Mouse (Mus musculus) embryonic facial prominence, embryonic 10.5 days (tissue): ENCODE results near the gene Dnajc16. TPM values are rescaled to one million over a fixed set of nuclear protein-coding genes. Genes with fewer than 3 reads are reported as not detected.

Experiments used
- DNase-seq: peaks from one replicate; pipeline ENCODE4 v3.0.0-alpha.2; 2017; ENCODE audit warnings: low spot score
- H3K27ac ChIP-seq: fragments of 300-500 bp; sonication (generic); replicated peaks from 2 replicates; pipeline ENCODE4 v1.5.1; 2016; ENCODE audit warnings: mild to moderate bottlenecking
- H3K27me3 ChIP-seq: fragments of 300-500 bp; sonication (generic); replicated peaks from 2 replicates; pipeline ENCODE4 v1.6.1; 2016; ENCODE audit warnings: low read depth, mild to moderate bottlenecking; ENCODE audit not compliant: poor library complexity, severe bottlenecking
- H3K36me3 ChIP-seq: fragments of 300-500 bp; sonication (generic); replicated peaks from 2 replicates; pipeline ENCODE4 v1.6.1; 2016; ENCODE audit warnings: mild to moderate bottlenecking, moderate library complexity
- H3K4me1 ChIP-seq: fragments of 300-500 bp; sonication (generic); 2 replicates; pipeline ENCODE4 v1.6.1; 2016
- H3K4me3 ChIP-seq: fragments of 300-500 bp; sonication (generic); 2 replicates; pipeline ENCODE4 v1.5.1; 2016; ENCODE audit warnings: mild to moderate bottlenecking, moderate library complexity
- H3K9me3 ChIP-seq: fragments of 300-500 bp; sonication (generic); 2 replicates; pipeline ENCODE4 v1.6.1; 2016; ENCODE audit warnings: mild to moderate bottlenecking
- WGBS: fragments of 180-500 bp; shearing (Covaris S2); methylation state at CpG from one replicate; pipeline ENCODE4 v1.1.7; 2016; 5-methylcytosine and 5-hydroxymethylcytosine counted together
- polyA plus RNA-seq: library from polyadenylated mRNA; unstranded; fragments of >200 nt; fragmentation: Nextera tagmentation; extraction: Ambion mirVana; gene quantifications from 2 replicates; pipeline ENCODE4 v1.2.1, GENCODE M21; 2016

Gene Dnajc16
- polyA plus RNA-seq, result 4.0 and 4.8 TPM in 2 replicates

GRCm38 (mm10) chr4:141790524-141790990 lies at the start of gene Dnajc16:
Gene Dnajc16 (minus strand): TSS chr4:141790931.
- Histone ChIP-seq H3K9me3 (no peaks in the 10 kb centered on the region), H3K36me3 (peaks cover 25% of the 10 kb centered on the region), H3K27ac (peak within 1 kb of the TSS; percentile 92), H3K4me1 (peaks cover 32% of the 10 kb centered on the region), H3K4me3 (peak within 1 kb of the TSS; percentile 89), H3K27me3 (no peaks in the 10 kb centered on the region)
- DNase-seq, result peak; percentile 98
- under 1% methylated on average over 42 of the region's 42 CpGs for WGBS

- Histone ChIP-seq H3K4me3 (no peak overlapping the region), H3K4me1 (no peaks in the 10 kb centered on the region), H3K36me3 (no peaks in the 10 kb centered on the region), H3K27me3 (no peaks in the 10 kb centered on the region), H3K9me3 (no peaks in the 10 kb centered on the region), H3K27ac (no peak overlapping the region)
- DNase-seq, result no peak
- 74% methylated on average over 5 of the region's 5 CpGs for WGBS
These were observed 43.9 kb upstream of the Dnajc16 start for GRCm38 (mm10) chr4:141834536-141835095.

- no peaks in the 10 kb centered on the region for H3K4me1 ChIP-seq
- H3K4me3 ChIP-seq, result no peak overlapping the region
- WGBS, result 49% methylated on average over 1 of the region's 1 CpGs
- H3K36me3 ChIP-seq, result no peaks in the 10 kb centered on the region
- H3K27ac ChIP-seq, result no peak overlapping the region; the same call in 1 of the 2 replicates
- no peak for DNase-seq
- no peaks in the 10 kb centered on the region for H3K27me3 ChIP-seq
- no peaks in the 10 kb centered on the region for H3K9me3 ChIP-seq
These were observed 43.2 kb upstream of the Dnajc16 start for GRCm38 (mm10) chr4:141833911-141834310.

- Histone ChIP-seq H3K27ac (no peak overlapping the region), H3K36me3 (no peaks in the 10 kb centered on the region)
- WGBS, result 77% methylated on average over 7 of the region's 7 CpGs
These were observed 40.6 kb upstream of the Dnajc16 start for GRCm38 (mm10) chr4:141831361-141831760.

GRCm38 (mm10) chr4:141830381-141830780 lies 39.6 kb upstream of the Dnajc16 start:
- DNase-seq, result no peak
- Histone ChIP-seq H3K27me3 (no peaks in the 10 kb centered on the region), H3K4me3 (no peak overlapping the region), H3K9me3 (no peaks in the 10 kb centered on the region), H3K36me3 (no peaks in the 10 kb centered on the region), H3K4me1 (no peaks in the 10 kb centered on the region), H3K27ac (no peak overlapping the region)
- 61% methylated on average over 11 of the region's 11 CpGs for WGBS

More at GRCm38 (mm10) chr4:141831361-141831760, 40.6 kb upstream of the Dnajc16 start:
- no peak for DNase-seq
- H3K4me3 ChIP-seq, result no peak overlapping the region
- no peaks in the 10 kb centered on the region for H3K9me3 ChIP-seq
- no peaks in the 10 kb centered on the region for H3K27me3 ChIP-seq
- H3K4me1 ChIP-seq, result no peaks in the 10 kb centered on the region

GRCm38 (mm10) chr4:141828177-141828576 lies 37.4 kb upstream of the Dnajc16 start:
- WGBS, result 70% methylated on average over 4 of the region's 4 CpGs
- Histone ChIP-seq H3K27ac (no peak overlapping the region), H3K36me3 (no peaks in the 10 kb centered on the region), H3K4me1 (no peaks in the 10 kb centered on the region), H3K4me3 (no peak overlapping the region), H3K9me3 (no peaks in the 10 kb centered on the region), H3K27me3 (no peaks in the 10 kb centered on the region)
- no peak for DNase-seq

- no peak overlapping the region for H3K27ac ChIP-seq
- no peaks in the 10 kb centered on the region for H3K36me3 ChIP-seq
- peaks cover 4% of the 10 kb centered on the region; the same call in 1 of the 2 replicates for H3K4me1 ChIP-seq
- no peak for DNase-seq
- no peak overlapping the region for H3K4me3 ChIP-seq
- H3K27me3 ChIP-seq, result no peaks in the 10 kb centered on the region
- H3K9me3 ChIP-seq, result no peaks in the 10 kb centered on the region
- 82% methylated on average over 2 of the region's 2 CpGs for WGBS
These were observed 36.7 kb upstream of the Dnajc16 start for GRCm38 (mm10) chr4:141827401-141827800.

- WGBS, result 70% methylated on average over 5 of the region's 5 CpGs
- H3K27ac ChIP-seq, result no peak within 1 kb of the TSS
- no peaks in the 10 kb centered on the region for H3K27me3 ChIP-seq
- H3K4me3 ChIP-seq, result no peak within 1 kb of the TSS
- no peaks in the 10 kb centered on the region for H3K9me3 ChIP-seq
- H3K4me1 ChIP-seq, result peaks cover 11% of the 10 kb centered on the region; the same call in 1 of the 2 replicates
- DNase-seq, result no peak
- H3K36me3 ChIP-seq, result no peaks in the 10 kb centered on the region
These were observed 35.3 kb upstream of the Dnajc16 start, which contains the start of gene Cela2a for GRCm38 (mm10) chr4:141826060-141826459. Gene Cela2a (minus strand): TSS chr4:141826160.

GRCm38 (mm10) chr4:141822979-141823378 lies 32.2 kb upstream of the Dnajc16 start:
- Histone ChIP-seq H3K4me3 (no peak overlapping the region), H3K4me1 (peaks cover 11% of the 10 kb centered on the region; the same call in 1 of the 2 replicates), H3K36me3 (no peaks in the 10 kb centered on the region), H3K27ac (no peak overlapping the region), H3K9me3 (no peaks in the 10 kb centered on the region), H3K27me3 (no peaks in the 10 kb centered on the region)
- DNase-seq, result peak; percentile 36
- 65% methylated on average over 3 of the region's 3 CpGs for WGBS

- Histone ChIP-seq H3K4me1 (peaks cover 19% of the 10 kb centered on the region), H3K36me3 (no peaks in the 10 kb centered on the region), H3K4me3 (no peak overlapping the region), H3K9me3 (no peaks in the 10 kb centered on the region), H3K27ac (no peak overlapping the region), H3K27me3 (no peaks in the 10 kb centered on the region)
- 74% methylated on average over 10 of the region's 10 CpGs for WGBS
- DNase-seq, result peak; percentile 21
These were observed 31.4 kb upstream of the Dnajc16 start for GRCm38 (mm10) chr4:141822089-141822488.

GRCm38 (mm10) chr4:141821178-141821577 lies 30.4 kb upstream of the Dnajc16 start:
- H3K27ac ChIP-seq, result no peak overlapping the region
- H3K4me3 ChIP-seq, result no peak overlapping the region
- no peaks in the 10 kb centered on the region for H3K27me3 ChIP-seq
- H3K4me1 ChIP-seq, result peaks cover 24% of the 10 kb centered on the region
- H3K9me3 ChIP-seq, result no peaks in the 10 kb centered on the region
- H3K36me3 ChIP-seq, result no peaks in the 10 kb centered on the region
- 75% methylated on average over 3 of the region's 3 CpGs for WGBS
- no peak for DNase-seq

GRCm38 (mm10) chr4:141819316-141819715 lies 28.6 kb upstream of the Dnajc16 start:
- no peaks in the 10 kb centered on the region for H3K9me3 ChIP-seq
- peaks cover 14% of the 10 kb centered on the region for H3K36me3 ChIP-seq
- no peak overlapping the region for H3K4me3 ChIP-seq
- DNase-seq, result no peak
- peaks cover 24% of the 10 kb centered on the region for H3K4me1 ChIP-seq
- H3K27me3 ChIP-seq, result no peaks in the 10 kb centered on the region
- 90% methylated on average over 7 of the region's 7 CpGs for WGBS
- H3K27ac ChIP-seq, result no peak overlapping the region

- no peak overlapping the region for H3K27ac ChIP-seq
- no peaks in the 10 kb centered on the region for H3K9me3 ChIP-seq
- H3K27me3 ChIP-seq, result no peaks in the 10 kb centered on the region
- WGBS, result 91% methylated on average over 13 of the region's 13 CpGs
- no peak for DNase-seq
- peaks cover 18% of the 10 kb centered on the region for H3K36me3 ChIP-seq
- no peak overlapping the region for H3K4me3 ChIP-seq
- peaks cover 24% of the 10 kb centered on the region for H3K4me1 ChIP-seq
These were observed 28.1 kb upstream of the Dnajc16 start for GRCm38 (mm10) chr4:141818861-141819260.
